Mouse (Mus musculus): ENCODE data around the gene Pigk.

Gene Pigk

DNA sequence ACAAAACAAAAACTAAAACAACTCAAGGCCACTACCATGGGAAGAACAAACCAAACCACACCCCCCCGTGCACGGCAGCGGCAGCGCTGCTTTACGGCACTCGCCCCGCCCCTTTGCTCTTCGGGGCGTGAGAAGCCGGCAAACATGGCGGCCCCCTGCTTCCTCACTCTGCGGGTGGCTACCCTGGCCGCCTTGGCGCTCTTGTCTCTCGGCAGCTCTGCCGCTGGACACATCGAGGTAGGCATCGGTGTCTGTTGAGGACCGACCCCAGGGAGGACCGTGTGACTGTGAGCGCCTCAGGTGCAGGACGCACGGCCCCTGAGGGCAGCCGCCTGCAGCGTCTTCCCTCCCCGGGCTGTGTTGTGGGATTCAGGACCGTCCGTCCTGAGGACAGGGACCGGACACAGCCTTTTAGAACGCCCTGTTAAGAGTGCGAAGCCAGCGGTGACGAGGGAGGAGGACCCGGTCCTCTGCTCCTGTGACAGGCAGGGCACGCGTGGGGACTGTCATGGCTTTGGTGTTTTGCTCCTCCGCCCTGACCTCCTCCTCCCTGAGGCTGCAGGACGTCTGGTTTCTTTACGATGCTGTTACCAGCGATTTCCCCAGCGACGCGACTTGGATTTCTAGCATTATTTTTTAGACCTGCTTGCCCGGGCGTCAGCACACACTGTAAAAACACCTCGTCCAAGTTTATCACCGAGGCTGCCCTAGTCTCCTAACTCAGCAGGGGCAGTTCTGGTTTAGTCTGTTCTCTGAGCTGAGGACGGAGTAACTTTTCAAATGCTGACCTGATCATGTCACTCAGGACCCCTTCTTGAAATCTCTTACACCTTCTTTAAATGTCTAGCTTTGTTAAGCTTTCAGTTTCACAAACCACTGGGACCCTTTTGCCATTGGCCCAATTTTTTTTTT, at the start of gene Pigk:
Pigk (plus strand) TSS at position 110 of the 912 bp plus-strand sequence.
- peak; percentile 90 for DNase-seq (ENCODE audit: low read depth)

DNA sequence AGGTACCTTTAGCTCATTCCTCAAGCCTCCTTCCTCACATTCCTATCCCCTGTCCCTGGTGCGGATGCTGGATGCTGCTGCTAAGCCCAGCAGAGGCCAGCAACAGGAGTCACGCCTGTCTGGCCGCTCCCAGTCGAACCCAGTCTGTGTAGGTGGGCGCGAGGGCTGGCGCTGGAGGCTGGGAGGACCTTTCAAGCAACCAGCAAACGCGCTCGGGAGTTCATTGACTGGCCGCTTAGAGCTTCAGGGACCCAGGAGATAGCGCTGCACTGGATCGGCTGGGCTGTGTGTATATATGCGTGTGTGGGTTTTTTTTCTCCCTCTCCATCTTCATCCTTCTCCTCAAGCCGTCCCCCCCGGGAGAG, 46.9 kb upstream of the Pigk start:
- DNase-seq (ENCODE audit: low read depth): no peak

DNA sequence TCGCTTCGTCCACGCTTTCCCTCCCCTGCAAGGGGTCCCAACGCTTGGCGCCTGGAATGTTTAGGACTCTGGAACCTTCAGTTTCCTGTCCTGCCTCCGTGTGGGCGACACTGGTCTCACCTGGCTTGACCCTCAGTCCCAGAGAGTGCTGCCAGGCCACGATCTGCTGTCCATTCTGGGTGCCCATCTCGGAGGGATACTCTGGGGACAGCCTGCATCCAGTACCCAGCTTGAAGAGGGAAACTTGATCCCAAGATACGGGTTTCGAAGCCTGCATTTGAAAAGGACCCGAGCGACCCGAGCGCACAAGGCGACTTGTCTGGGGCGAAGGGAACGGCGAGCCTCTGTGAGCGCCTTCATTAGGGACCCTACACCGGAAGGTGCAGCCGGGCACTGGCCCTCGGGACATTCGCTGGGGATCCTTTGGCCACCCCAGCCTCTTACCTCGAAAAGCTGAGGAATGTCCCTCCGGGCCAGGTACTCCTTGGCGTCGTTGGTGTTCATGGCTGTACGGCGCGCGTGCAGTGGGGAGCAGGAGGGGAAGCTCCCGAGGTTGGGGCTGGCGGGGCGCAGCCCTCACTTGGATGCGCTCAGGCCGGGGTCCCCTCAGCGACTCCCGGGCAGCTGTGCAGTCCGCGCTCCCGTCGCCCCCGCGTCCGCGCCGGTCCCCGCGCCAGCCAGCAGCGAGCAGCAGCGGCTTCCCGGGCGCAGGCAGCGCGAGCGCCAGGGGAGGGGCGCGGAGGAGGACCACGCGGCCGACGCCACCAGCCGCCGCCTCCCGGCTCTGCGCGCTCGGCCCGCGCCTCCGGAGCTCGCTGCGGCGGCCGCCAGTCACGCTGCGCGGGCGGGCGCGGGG, 46.3 kb upstream of the Pigk start:
- no peak for DNase-seq (ENCODE audit: low read depth)

- DNase-seq (ENCODE audit: low read depth): no peak
These were observed 45.7 kb upstream of the Pigk start, which contains the start of gene Ak5 for GRCm38 (mm10) chr3:152668239-152668638. Gene Ak5, minus strand, starts transcription at chr3:152668360.

- DNase-seq (ENCODE audit: low read depth): no peak
These were observed 45.1 kb upstream of the Pigk start for GRCm38 (mm10) chr3:152668793-152669192.

GRCm38 (mm10) chr3:152669783-152670182, 44.1 kb upstream of the Pigk start:
- no peak for DNase-seq (ENCODE audit: low read depth)

- no peak for DNase-seq (ENCODE audit: low read depth)
These were observed 39.2 kb upstream of the Pigk start for GRCm38 (mm10) chr3:152674663-152675062.

DNA sequence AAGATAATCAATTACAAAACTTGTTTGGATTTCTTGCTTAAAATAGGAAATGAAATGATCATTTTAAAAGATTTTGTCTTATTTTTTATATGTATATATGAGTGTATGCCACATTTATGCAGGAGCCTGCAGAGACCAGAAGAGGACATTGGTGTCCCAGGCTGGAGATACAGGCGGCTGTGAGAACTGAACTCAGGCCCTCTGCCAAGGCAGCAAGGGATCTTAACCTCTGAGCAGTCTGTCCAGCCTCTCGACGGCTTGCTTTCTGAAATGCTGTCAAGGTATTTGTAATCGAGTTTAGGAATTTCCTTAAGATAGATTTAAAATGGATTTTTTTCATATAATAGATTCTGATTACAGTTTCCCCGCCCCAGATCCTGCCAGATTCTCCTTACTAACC, 25.4 kb upstream of the Pigk start:
- no peak for DNase-seq (ENCODE audit: low read depth)

DNA sequence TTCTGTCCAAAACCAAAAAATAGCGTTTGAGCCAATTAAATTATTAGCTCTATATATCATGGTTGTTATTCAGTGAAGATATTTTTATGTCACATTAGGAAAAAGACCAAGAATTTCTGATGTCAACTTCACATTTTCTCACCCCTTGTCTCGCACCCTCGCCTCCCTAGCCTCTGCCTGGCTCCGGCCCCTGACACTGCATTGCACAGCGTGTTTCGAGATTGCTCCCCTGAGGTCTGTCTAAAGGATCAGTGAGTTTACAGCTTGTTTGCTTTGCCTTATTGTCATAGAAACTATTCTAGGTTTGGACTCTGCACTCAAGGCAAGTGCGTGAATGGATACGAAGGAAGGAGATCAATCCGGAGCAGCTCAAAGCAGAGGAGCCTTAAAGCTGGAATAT, 24.8 kb upstream of the Pigk start:
- no peak for DNase-seq (ENCODE audit: low read depth)

DNA sequence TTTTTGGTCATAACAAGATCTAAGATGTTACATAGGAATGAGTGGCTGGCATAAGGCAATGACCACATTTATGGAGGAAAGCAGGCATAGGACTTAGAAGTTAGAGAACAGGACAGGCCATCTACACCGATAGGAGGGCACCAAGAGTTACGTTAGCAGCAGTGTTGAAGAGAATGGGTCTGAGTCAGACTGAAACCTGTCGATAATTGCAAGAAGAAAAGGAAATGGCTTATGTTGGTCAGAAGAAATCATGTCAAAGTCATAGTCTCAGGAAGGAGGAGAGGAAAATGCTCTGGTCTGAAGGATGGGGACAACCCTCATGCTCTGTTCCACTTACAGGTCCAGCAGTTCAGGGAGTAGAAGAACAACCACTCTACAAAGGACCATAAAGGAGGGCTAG, 18.9 kb upstream of the Pigk start:
- DNase-seq (ENCODE audit: low read depth): no peak

DNA sequence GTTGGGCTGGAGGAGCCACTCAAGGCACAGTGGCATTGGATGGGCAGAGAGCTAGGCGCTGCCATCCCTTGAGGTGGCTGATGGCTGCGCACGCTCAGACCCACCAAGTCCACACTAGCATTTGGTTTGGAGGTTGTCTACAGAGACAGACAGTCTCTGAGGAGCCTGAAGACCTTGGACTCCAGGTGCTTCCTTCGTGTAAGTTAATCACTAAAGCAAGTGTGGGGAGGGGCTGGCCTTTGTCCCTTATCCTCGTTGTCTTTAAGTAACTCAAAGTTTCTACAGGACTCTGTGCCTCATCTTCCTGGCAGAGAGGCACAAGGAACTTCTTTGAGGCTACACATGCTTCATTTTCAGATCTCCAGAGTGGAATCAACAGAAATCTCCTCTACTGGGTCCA, 15.9 kb upstream of the Pigk start:
- no peak for DNase-seq (ENCODE audit: low read depth)

DNA sequence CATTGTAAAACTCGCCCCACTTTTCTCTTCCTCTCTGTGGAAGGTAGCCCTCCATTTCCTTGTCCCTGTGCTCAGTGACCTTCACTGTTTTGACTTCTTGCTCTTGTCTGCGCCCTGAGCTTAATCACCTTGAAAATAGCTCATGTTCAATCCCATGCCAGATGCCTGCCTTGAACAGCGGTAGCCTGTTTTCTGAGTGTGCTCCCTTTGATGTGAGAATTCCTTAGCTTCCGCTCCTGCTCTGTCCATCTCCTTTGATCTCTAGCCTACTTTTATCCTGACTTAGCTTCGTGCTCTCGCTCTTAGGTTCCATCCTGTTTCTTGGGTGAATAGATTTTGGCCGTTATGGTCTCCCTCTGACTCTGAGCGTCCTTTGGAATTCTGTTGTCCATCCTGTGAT, 14.6 kb upstream of the Pigk start:
- DNase-seq (ENCODE audit: low read depth): no peak

DNA sequence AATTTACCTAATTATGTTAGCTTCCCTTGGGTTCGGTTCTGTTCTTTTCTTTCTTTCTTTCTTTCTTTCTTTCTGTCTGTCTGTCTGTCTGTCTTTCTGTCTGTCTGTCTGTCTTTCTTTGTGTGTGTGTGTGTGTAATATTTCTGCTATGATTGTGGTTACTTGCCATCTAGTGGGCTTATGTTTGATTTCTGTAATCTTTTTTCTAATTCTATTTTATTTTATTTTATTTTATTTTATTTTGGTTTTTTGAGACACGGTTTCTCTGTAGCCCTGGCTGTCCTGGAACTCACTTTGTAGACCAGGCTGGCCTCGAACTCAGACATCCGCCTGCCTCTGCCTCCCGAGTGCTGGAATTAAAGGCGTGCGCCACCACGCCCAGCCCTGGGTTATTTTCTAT, 12.4 kb upstream of the Pigk start:
- peak; percentile 75 for DNase-seq (ENCODE audit: low read depth)

DNA sequence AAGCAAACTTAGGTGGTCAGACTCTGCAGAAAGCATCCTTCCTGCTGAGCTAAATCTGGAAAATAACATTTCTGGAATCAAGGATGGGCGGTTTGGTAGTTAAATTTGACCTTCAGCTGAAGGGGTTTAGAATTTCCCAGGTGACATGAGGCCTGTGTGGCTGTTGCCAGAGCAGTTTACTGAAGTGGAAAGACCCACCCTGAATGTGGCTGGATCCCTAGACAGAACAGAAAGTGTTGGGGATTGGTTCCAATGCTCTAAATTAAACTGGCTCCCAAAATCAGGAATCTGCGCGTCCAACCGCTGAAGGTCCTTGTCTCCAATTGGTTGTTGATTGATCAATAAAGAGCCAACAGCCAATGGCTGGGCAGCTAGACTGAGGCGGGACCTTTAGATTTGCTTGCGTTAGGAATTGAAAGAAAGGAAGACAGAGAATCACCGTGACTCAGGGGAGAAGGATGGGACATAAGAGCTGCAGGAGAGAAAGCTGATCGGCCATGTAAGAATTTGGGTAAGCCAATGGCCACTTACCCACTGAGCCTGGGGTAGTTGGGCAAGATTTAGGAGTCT, 11.5 kb upstream of the Pigk start:
- DNase-seq (ENCODE audit: low read depth): no peak

GRCm38 (mm10) chr3:152705826-152706225, 8.1 kb upstream of the Pigk start:
- DNase-seq (ENCODE audit: low read depth): no peak

DNA sequence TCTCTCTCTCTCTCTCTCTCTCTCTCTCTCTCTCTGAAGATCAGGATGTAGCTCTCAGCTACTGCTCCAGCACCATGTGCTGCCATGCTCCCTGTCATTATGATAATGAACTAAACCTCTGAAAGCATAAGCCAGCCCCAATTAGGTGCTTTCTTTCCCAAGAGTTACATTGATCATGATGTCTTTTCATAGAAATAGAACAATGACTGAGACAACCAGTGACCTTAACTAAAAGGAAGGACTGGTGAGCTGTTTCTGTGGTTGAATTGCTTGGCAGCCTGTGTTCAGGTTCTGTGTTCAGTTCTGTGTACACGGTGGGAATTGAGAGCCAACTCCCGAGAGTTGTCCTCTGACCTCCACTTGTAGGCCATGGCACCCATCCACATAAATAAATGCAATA, 7.0 kb upstream of the Pigk start:
- no peak for DNase-seq (ENCODE audit: low read depth)

DNA sequence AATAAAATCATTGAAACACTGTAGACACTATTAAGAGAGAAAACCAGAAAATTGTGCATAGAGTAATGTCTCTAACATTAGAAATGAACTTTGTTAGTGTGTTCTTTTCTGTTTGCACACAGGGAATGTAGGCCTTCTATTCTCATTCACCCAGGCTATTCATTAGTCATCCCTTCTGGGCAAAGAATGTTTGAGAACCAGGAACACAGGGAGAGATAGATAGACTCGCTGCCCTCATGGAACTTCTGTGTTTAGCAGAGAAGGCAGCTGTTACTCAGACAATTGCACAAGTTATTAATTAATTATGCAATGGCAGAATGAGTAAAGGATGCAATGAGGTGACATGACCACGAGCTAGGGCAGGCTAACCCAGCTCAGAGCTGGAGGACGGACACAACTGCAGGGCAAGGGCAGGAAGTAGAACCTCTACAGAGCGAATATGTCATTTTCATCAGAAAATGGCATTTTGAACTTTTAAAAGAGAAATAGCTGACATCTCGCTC, 6.5 kb upstream of the Pigk start:
- peak; percentile 59 for DNase-seq (ENCODE audit: low read depth)

DNA sequence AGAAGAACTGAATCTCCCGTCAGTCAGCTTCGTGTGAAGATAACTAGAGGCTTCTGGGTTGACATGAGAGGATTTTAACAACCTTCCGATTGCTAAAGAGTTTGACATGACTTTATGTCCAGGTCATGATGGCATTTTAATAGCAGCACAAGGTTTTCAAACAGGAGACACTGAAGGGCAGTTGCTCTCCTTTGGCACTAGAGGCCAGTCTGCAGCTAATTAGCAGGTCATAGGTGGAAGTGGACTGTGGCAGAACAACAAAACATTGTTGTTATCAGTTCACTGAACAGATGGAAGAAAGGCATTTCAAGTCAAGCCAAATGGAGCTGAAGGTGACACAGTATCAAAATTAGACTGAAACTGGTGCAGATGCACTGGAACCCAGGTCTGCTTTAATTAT, 4.0 kb upstream of the Pigk start:
- peak; percentile 20 for DNase-seq (ENCODE audit: low read depth)

DNA sequence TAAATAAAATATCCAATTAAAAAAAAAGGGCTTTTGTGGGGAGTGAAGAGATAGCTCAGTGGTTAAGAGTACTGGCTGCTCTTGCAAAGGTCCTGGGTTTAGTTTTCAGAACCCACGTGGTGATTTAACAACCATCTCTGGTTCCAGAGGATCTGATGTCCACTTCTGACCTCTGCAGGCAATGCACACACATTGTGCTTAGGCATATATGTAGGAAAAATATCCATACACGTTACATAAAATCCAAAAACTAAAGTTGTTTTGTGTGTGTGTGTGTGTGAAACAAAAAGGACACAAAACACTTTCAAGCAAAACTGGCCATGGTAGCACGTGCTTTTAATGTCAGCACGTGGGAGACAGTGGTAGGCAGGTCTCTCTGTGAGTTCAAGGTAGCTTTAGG, 943 bp upstream of the Pigk start:
- DNase-seq (ENCODE audit: low read depth): peak; percentile 64

- peak; percentile 27 for DNase-seq (ENCODE audit: low read depth)
These were observed 7.4 kb downstream of the Pigk start for GRCm38 (mm10) chr3:152721301-152721700.

GRCm38 (mm10) chr3:152722836-152723235, 8.9 kb downstream of the Pigk start:
- peak; percentile 16 for DNase-seq (ENCODE audit: low read depth)

DNA sequence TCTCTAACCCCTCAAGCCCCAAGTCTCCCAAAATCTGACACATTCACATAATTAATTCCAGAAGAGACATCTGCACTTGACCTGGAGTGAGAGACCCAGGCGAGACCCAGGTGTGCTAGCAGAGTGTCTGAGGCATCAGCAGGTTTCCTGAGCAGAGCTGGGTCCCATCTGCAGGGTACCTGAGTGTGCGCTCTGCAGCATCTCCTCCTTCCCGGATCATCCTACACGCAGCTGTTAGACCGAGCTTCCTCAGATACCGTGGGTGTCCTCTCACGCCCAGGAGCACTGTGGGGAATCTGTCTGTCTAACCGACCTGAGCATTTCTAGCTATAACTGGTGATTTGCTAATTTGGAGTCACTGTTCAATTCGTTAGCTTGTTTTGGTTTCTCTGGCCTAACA, 10.5 kb downstream of the Pigk start:
- no peak for DNase-seq (ENCODE audit: low read depth)

GRCm38 (mm10) chr3:152728238-152728637, 14.3 kb downstream of the Pigk start:
- DNase-seq (ENCODE audit: low read depth): no peak
